Mouse (Mus musculus) kidney, postnatal 14 days (tissue): ENCODE results near the gene Rgs12.
A peak's percentile ranks its signal among the peaks of the same experiment; 100 is the strongest.

Experiments used
- DNase-seq: peaks from one replicate; pipeline ENCODE4 v3.0.0; 2022; ENCODE audit warnings: mixed read lengths

The Rgs12 gene

DNA sequence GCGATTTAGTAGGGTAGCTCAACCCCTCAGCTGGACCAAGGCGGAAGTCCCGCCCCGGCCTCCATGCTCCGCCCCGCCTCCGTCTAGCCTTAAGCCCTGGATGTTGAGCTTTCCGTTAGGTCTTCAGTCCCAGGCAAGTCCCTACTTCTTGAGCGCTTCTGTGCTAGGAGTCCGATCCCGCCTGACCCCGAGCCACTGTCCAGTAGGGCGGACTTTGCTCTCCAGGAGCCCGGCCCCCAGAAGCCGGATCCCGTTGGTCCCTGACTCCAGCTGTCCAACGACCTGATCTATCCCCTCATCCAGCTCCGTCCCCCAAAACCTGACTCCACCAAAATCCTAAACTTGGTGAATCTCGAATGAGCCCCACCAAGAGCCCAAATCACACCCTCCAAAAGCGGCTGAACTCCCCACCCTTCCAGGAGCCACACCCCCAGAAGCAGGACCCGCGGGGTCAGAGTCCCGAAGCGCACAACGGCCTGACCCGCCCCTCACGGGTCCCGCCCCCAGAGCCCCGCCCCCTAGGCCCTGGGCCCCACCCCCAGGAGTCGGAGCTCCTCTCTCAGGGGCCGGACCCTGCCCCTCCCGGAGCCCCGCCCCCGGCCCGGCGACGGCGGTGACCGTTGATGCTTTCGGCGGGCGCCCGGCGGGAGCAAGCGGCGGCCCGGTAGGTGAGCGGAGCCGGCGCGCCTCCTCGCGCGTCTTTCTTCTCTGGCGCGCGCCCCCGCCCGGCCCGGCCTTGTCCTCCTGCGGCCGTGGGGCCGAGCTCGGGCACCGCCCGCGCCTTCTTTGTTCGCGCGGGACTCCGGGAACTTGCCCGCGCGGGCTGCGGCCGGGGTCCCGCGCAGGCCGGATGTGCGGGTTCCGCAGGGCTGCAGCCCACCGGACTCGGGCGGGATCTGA is at the start of gene Rgs12:
TSS of gene Rgs12 (plus strand) at position 585 of the 900 bp plus-strand sequence.
- DNase-seq, result peak; percentile 94

DNA sequence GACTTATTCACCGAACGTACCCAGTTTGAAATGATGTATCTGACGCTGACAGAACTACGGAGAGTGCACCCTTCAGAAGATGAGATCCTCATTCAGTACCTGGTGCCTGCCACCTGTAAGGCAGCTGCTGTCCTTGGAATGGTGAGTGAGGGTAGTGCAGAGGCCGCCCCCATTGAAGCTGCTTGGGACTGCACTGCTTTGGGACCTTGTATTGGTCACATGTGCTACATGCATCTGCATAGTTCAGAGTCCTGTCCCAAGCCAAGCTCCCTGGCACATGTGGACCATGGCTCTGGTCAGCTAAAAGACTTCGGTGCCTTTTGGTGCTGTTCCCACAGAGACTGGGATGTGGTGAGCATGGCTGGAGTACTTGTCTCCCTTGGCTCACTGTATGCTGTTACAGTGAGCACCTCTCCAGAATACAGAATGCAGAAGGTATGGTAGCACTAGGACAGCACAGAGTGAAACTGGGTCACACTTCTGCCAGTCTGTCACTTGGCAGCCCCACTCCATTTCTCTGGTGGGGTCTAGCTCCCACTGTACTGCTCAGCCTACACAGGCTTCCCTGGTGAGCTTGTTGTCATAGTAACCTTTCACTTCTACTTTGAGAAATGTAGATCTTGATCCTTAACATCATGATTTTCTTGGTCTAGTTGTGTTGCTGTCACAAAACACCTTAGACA is 49.3 kb upstream of the Rgs12 start:
- DNase-seq, result no peak

- DNase-seq, result no peak
These were observed 46.9 kb upstream of the Rgs12 start for GRCm38 (mm10) chr5:34902371-34902770.

DNA sequence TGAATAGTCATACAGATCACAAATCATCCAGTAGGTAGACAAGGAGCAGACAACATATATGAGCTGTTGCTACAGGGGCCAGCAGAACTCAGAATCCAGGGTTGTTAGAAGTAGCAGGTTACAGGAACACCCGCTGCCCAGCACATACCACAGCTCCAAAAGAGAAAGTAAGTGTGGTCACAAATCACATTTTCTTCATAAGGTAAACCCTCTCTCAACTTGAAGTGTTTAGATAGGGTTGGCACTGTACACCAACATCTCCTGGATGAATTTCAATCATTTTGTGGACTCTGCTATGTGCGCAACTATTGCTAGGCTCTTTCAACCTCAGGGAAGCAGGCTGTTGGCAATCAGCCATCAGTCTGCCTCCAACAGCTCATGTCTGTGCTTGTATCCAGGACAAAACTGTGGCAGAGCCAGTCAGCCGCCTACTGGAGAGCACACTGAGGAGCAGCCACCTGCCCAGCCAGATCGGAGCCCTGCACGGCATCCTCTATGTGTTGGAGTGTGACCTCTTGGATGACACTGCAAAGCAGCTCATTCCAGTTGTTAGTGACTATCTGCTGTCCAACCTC is 46.3 kb upstream of the Rgs12 start:
- peak; percentile 29 for DNase-seq

DNA sequence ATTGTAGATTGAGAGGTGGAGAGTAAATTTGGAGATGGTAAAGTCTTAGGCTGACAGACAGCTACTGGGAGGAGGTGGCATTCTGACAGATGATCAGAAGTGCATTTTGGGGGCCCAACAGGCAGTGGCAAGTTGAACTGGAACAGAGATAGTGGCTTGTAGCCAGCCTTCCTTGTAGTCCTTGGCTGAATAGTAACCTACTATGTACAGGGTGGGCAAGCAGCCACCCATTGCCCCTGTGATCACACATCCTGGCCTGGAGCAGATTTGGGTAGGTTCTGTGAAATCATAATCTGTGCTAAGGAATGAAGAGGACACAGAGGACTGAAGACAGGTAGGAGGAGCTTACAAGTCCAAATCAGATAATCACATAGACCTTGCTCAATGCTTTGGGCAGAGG is 44.8 kb upstream of the Rgs12 start:
- DNase-seq, result no peak

- DNase-seq, result no peak
These were observed 42.0 kb upstream of the Rgs12 start for GRCm38 (mm10) chr5:34907230-34907629.

DNA sequence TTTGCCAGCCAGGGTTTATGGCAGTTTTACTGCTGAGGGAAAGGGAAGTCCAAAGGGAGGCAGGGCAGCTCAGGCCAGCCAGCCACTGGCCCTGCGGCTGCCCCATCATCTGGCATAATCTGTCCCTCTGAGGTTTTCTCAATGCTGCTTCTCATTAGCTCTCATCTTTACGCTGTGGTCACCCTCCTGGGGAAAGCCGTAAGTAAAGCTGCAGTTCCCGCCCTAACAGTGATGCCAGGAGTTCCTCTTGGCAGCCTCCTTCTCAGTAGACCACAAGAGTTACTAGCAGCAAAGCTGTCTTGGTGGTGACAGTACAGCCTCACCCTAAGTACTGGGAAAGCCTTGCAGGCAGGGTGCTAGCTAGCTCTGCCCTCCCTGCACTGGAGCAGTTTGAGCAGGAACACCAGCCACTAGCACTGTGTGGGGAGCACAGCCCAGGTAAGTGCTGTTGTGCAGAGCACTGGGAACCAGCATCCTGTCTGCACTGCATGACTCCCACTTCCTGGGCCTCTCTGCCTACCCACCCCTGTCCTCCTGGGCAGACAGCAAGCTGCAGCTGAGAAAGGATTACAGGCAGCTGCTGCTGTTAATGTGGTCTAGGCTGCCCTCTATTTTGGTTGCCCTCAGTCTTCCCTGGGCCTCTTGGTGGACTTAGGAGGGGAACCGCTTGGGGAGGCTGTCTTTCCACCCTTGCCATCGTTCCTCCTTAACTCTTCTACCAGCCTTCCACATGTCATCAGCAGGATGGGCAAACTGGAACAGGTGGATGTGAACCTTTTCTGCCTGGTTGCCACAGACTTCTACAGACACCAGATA is 41.1 kb upstream of the Rgs12 start, which contains the start of gene Msantd1:
TSS of gene Msantd1 (plus strand) at position 103 of the 816 bp plus-strand sequence.
- DNase-seq, result no peak

DNA sequence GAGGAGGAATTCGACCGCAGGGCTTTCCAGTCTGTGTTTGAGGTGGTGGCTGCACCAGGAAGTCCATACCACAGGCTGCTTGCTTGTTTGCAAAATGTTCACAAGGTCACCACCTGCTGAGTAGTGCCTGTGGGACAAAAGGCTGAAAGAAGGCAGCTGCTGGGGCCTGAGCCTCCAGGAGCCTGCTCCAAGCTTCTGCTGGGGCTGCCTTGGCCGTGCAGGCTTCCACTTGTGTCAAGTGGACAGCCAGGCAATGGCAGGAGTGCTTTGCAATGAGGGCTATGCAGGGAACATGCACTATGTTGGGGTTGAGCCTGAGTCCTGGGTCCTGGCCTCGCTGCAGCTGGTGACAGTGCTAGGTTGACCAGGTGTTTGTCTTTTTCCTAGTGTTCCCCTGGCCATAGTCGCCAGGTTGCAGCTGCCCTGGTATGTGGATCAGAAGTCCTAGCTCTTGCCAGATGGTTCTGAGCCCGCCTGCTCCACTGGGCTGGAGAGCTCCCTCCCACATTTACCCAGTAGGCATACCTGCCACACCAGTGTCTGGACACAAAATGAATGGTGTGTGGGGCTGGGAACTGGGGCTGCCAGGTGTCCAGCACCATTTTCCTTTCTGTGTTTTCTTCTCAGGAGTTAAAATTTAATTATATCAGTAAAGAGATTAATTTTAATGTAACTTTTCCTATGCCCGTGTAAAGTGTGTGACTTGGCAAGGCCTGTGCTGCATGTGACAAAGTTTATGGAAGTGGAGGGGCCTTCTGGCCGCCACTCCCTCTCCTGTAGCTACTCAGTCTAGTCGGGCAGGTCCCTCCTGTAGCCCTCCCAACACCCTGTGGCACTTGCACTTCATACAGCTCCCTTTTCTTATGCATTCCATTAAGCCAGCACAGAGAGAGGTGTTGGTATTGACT is 40.3 kb upstream of the Rgs12 start:
- no peak for DNase-seq

GRCm38 (mm10) chr5:34909634-34910503 is 39.4 kb upstream of the Rgs12 start:
- no peak for DNase-seq

GRCm38 (mm10) chr5:34910504-34910815 is 38.8 kb upstream of the Rgs12 start:
- no peak for DNase-seq

DNA sequence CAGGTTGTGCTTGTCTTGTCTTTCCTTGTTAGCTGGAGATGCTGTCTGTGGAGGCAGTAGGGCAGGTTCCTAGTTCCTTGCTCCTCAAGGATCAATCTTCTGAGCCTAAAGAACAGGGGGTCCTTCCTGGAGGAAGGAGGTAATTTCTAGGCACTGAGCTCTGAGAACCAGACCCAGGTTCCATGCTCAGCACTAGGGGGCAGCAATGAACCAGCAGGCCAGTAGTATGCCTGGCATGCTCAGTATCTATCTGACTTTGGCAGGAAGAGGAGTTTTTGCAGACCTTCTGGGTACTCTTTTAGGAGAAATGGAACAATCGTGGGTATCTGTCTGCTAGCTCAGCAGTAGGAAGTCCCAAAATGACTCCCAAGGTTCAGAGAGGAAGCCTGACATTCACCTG is 33.4 kb upstream of the Rgs12 start:
- peak; percentile 83 for DNase-seq

GRCm38 (mm10) chr5:34917234-34917655 is 32.0 kb upstream of the Rgs12 start:
- DNase-seq, result no peak

DNA sequence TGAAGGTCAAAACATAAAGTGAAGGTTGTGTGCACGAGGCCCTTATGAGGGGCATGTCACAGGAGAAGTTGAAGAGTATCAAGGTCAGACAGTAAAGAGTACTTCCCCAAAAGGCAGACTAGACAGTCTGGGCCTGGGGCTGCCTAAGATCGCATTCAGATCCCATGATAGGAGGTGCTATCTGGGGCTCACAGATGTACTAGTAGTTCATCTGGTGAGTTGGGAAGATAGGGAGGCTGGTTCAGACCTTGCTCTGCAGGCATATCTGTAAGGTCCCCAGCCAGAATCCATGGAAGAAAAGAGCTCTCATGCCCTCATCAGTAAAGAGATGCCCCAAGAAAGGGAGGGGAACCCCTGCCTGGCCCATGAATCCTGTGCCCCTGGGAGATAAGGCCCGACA is 30.5 kb upstream of the Rgs12 start:
- DNase-seq, result no peak

DNA sequence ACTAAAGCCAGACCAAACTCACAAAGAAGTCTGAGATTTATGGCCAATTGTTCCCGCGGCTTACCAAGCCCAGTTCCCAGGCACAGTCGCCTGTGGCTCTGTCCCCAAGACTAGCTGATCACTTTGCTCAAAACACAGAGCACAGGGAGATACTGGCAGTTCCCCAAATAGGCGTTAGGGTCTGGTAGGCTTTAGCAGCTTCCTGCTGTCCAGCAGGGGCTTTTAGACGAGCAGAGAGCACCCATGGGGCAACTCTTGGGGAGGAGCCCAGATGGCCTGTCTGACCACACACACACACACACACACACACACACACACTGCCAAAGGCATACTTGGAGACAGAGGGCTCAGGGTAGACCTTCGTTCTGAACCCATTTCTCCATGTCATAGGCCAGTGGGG is 26.7 kb upstream of the Rgs12 start:
- DNase-seq, result no peak

- no peak for DNase-seq
These were observed 25.3 kb upstream of the Rgs12 start for GRCm38 (mm10) chr5:34923920-34924319.

GRCm38 (mm10) chr5:34924519-34924918 is 24.7 kb upstream of the Rgs12 start:
- no peak for DNase-seq

DNA sequence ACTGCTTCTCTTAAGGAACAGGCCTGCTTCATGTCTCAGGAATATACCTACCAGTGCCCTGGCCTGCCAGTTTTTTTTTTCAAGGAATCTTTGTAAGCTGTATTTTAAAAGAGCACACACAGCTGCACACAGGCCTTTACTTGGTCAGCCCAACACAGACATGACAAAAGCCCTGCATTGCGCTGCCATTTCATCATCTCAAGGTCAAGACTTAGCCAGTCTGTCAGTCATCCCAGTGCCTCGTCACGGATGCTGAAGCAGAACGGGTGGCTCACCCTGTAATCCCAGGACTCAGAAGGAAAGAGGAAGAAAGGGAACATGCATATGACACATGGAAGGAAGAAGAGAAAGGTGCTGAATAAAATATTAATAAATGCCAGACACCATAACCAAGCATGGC is 21.6 kb upstream of the Rgs12 start:
- no peak for DNase-seq

- no peak for DNase-seq
These were observed 18.9 kb upstream of the Rgs12 start for GRCm38 (mm10) chr5:34930151-34930975.

DNA sequence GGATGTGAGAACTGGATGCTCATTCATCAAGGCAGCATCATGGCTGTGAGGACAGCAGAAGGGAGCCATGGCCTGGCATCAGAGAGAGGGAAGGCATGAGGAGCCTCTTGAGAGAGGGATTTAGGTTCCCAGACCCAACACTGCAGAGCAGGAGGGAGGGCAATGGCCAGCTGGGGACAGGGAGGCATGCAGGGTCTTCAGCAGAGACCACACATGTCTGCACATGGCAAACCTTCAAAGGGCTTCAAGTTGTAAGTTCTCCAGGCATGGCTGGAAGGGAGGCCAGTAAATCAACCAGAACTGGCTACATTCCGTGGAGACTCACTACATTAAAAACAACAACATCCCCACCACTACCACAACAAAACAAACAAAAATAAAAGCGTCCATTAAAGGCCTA is 18.2 kb upstream of the Rgs12 start:
- no peak for DNase-seq
